Mouse (Mus musculus) liver, adult 2 months (tissue): ENCODE results near the gene Ccdc73. TPM values are rescaled to one million over a fixed set of nuclear protein-coding genes. Genes with fewer than 3 reads are reported as not detected.
"Not testable (repeated sequence)": the region's sequence is repeated elsewhere in the genome, so short reads cannot be mapped to it uniquely, and the experiment has no call there.

ENCODE experiments used
- DNase-seq: peaks from one replicate; pipeline ENCODE4 v3.0.0-alpha.2; 2011; ENCODE audit warnings: low read depth, low spot score; ENCODE audit errors: extremely low read depth
- H3K27ac ChIP-seq: fragments of 200-500 bp; replicated peaks from 2 replicates; pipeline ENCODE4 v1.5.1; 2012; ENCODE audit warnings: low read depth, mild to moderate bottlenecking, control low read depth, inconsistent platforms, low read length; ENCODE audit not compliant: insufficient read depth
- H3K27me3 ChIP-seq: fragments of 200-500 bp; 2 replicates; pipeline ENCODE4 v1.6.1; 2012; ENCODE audit warnings: mild to moderate bottlenecking, moderate library complexity, low read length, inconsistent platforms; ENCODE audit not compliant: control insufficient read depth, insufficient read depth
- H3K36me3 ChIP-seq: fragments of 200-500 bp; 2 replicates; pipeline ENCODE4 v1.6.1; 2012; ENCODE audit warnings: low read length, inconsistent platforms; ENCODE audit not compliant: control insufficient read depth, insufficient read depth
- H3K4me1 ChIP-seq: fragments of 200-500 bp; 2 replicates; pipeline ENCODE4 v1.6.1; 2011; ENCODE audit warnings: low read length; ENCODE audit not compliant: control insufficient read depth, insufficient read depth
- H3K4me3 ChIP-seq: fragments of 200-500 bp; 2 replicates; pipeline ENCODE4 v1.5.1; 2011; ENCODE audit warnings: low read depth, mild to moderate bottlenecking, control low read depth, low read length, moderate library complexity; ENCODE audit not compliant: insufficient read depth
- H3K79me2 ChIP-seq: fragments of 200-500 bp; 2 replicates; pipeline ENCODE4 v1.6.1; 2012; ENCODE audit warnings: inconsistent platforms, mild to moderate bottlenecking, low read length, moderate library complexity; ENCODE audit not compliant: control insufficient read depth, insufficient read depth
- H3K9ac ChIP-seq: fragments of 200-500 bp; 2 replicates; pipeline ENCODE4 v1.6.1; 2012; ENCODE audit warnings: low read depth, mild to moderate bottlenecking, control low read depth, inconsistent platforms, low read length
- CTCF ChIP-seq: fragments of 200-500 bp; IDR thresholded peaks from 2 replicates; pipeline ENCODE4 v1.5.1; 2011; ENCODE audit warnings: low read depth, low read length, control low read depth
- POLR2A ChIP-seq: fragments of 200-500 bp; IDR thresholded peaks from 2 replicates; pipeline ENCODE4 v1.6.1; 2011; ENCODE audit warnings: low read length, control low read depth; ENCODE audit not compliant: insufficient read depth; ENCODE audit errors: extremely low read depth
- WGBS: fragments of 180-500 bp; shearing (Covaris S2); methylation state at CpG from one replicate; pipeline ENCODE4 v1.1.7; 2018; 5-methylcytosine and 5-hydroxymethylcytosine counted together
- polyA plus RNA-seq: library from polyadenylated mRNA; depleted of rRNA; stranded (reverse); fragments of >200 nt; gene quantifications from 2 replicates; pipeline ENCODE4 v1.2.3, GENCODE M21; 2012
- total RNA-seq: library from RNA; depleted of rRNA; stranded (reverse); fragments of >200 nt; gene quantifications from 2 replicates; pipeline ENCODE4 v1.2.3, GENCODE M21; 2014

Ccdc73 gene
- total and polyA plus RNA-seq, 2 experiments = 4.9 TPM; not detected in 1

- 84% methylated on average over 3 of the region's 3 CpGs for WGBS
- Histone ChIP-seq H3K27me3 (no peaks in the 10 kb centered on the region), H3K4me3 (no peak overlapping the region; the same call in 1 of the 2 replicates), H3K27ac (no peak overlapping the region), H3K36me3 (peaks cover 5% of the 10 kb centered on the region; the same call in 1 of the 2 replicates), H3K79me2 (peaks cover 6% of the 10 kb centered on the region; the same call in 1 of the 2 replicates), H3K4me1 (no peaks in the 10 kb centered on the region; the same call in 1 of the 2 replicates), H3K9ac (no peak overlapping the region)
- DNase-seq = peak; percentile 20
- no peak for TF ChIP-seq POLR2A
- no peak for TF ChIP-seq CTCF
These were observed 150.2 kb downstream of the Ccdc73 start for GRCm38 (mm10) chr2:105017802-105018201.

GRCm38 (mm10) chr2:105019457-105019856 lies 151.9 kb downstream of the Ccdc73 start:
- WGBS = 93% methylated on average over 1 of the region's 1 CpGs
- Histone ChIP-seq H3K4me1 (no peaks in the 10 kb centered on the region; the same call in 1 of the 2 replicates), H3K9ac (no peak overlapping the region), H3K36me3 (no peaks in the 10 kb centered on the region), H3K27ac (no peak overlapping the region), H3K79me2 (peaks cover 6% of the 10 kb centered on the region; the same call in 1 of the 2 replicates), H3K27me3 (no peaks in the 10 kb centered on the region), H3K4me3 (no peak overlapping the region)
- no peak for DNase-seq
- TF ChIP-seq POLR2A (no peak), CTCF (no peak)

- no peak for TF ChIP-seq CTCF
- no peak for TF ChIP-seq POLR2A
- Histone ChIP-seq H3K4me3 (no peak overlapping the region), H3K9ac (no peak overlapping the region), H3K79me2 (peaks cover 6% of the 10 kb centered on the region; the same call in 1 of the 2 replicates), H3K36me3 (no peaks in the 10 kb centered on the region), H3K4me1 (no peaks in the 10 kb centered on the region; the same call in 1 of the 2 replicates), H3K27ac (no peak overlapping the region), H3K27me3 (no peaks in the 10 kb centered on the region)
- no peak for DNase-seq
- WGBS = 88% methylated on average over 12 of the region's 12 CpGs
These were observed 153.7 kb downstream of the Ccdc73 start for GRCm38 (mm10) chr2:105021256-105021655.

- Histone ChIP-seq H3K4me3 (no peak overlapping the region), H3K27me3 (no peaks in the 10 kb centered on the region), H3K79me2 (0 out of 2 replicates have a peak, but pooled peaks cover under 1% of the 10 kb centered on the region), H3K9ac (no peak overlapping the region), H3K27ac (no peak overlapping the region), H3K36me3 (no peaks in the 10 kb centered on the region), H3K4me1 (no peaks in the 10 kb centered on the region; the same call in 1 of the 2 replicates)
- DNase-seq = no peak
- TF ChIP-seq POLR2A (no peak), CTCF (no peak)
- WGBS = 92% methylated on average over 2 of the region's 2 CpGs
These were observed 154.2 kb downstream of the Ccdc73 start for GRCm38 (mm10) chr2:105021836-105022235.

- 81% methylated on average over 6 of the region's 6 CpGs for WGBS
These were observed 155.5 kb downstream of the Ccdc73 start for GRCm38 (mm10) chr2:105023031-105023615.

GRCm38 (mm10) chr2:105023815-105024214 lies 156.2 kb downstream of the Ccdc73 start:
- no peaks in the 10 kb centered on the region for H3K79me2 ChIP-seq
- H3K9ac ChIP-seq = no peak overlapping the region
- H3K27me3 ChIP-seq = no peaks in the 10 kb centered on the region
- DNase-seq = no peak
- H3K27ac ChIP-seq = no peak overlapping the region
- no peaks in the 10 kb centered on the region for H3K4me1 ChIP-seq
- WGBS = 82% methylated on average over 4 of the region's 4 CpGs
- H3K36me3 ChIP-seq = no peaks in the 10 kb centered on the region
- H3K4me3 ChIP-seq = no peak overlapping the region
- no peak for TF ChIP-seq POLR2A
- no peak for TF ChIP-seq CTCF

More at GRCm38 (mm10) chr2:105023031-105023615, 155.5 kb downstream of the Ccdc73 start:
- no peak overlapping the region for H3K9ac ChIP-seq
- no peak for DNase-seq
- H3K4me1 ChIP-seq = no peaks in the 10 kb centered on the region
- H3K27me3 ChIP-seq = no peaks in the 10 kb centered on the region
- no peaks in the 10 kb centered on the region for H3K79me2 ChIP-seq
- H3K27ac ChIP-seq = no peak overlapping the region
- H3K4me3 ChIP-seq = no peak overlapping the region
- no peaks in the 10 kb centered on the region for H3K36me3 ChIP-seq
- TF ChIP-seq CTCF (no peak), POLR2A (no peak)

GRCm38 (mm10) chr2:105025610-105026009 lies 158.0 kb downstream of the Ccdc73 start:
- not testable (repeated sequence) for H3K9ac ChIP-seq, H3K79me2 ChIP-seq, H3K4me3 ChIP-seq, H3K36me3 ChIP-seq, H3K27ac ChIP-seq, H3K27me3 ChIP-seq, H3K4me1 ChIP-seq, DNase-seq
- 88% methylated on average over 12 of the region's 12 CpGs for WGBS
